Mouse (Mus musculus) brown adipose tissue, adult 24 weeks (tissue): ENCODE data around the gene Cabp4. TPM values are rescaled to one million over a fixed set of nuclear protein-coding genes. Genes with fewer than 3 reads are reported as not detected.
A peak's percentile ranks its signal among the peaks of the same experiment; 100 is the strongest.
"Not testable (repeated sequence)": the region's sequence is repeated elsewhere in the genome, so short reads cannot be mapped to it uniquely, and the experiment has no call there.

Source experiments
- H3K27ac ChIP-seq: fragments of 200-500 bp; replicated peaks from 2 replicates; pipeline ENCODE4 v1.5.1; 2012; ENCODE audit warnings: low read depth, mild to moderate bottlenecking, low read length
- H3K4me1 ChIP-seq: fragments of 200-500 bp; 2 replicates; pipeline ENCODE4 v1.6.1; 2012; ENCODE audit warnings: low read length, mixed read lengths; ENCODE audit not compliant: control insufficient read depth, insufficient read depth, insufficient read length
- H3K4me3 ChIP-seq: fragments of 200-500 bp; 2 replicates; pipeline ENCODE4 v1.5.1; 2012; ENCODE audit warnings: low read depth, mild to moderate bottlenecking, low read length, moderate library complexity; ENCODE audit not compliant: insufficient read depth
- polyA plus RNA-seq: library from polyadenylated mRNA; stranded (reverse); fragments of >200 nt; gene quantifications from 2 replicates; pipeline ENCODE4 v1.2.4, GENCODE M21; 2012; ENCODE audit not compliant: missing spikeins, insufficient read depth, insufficient read length

The Cabp4 gene
- polyA plus RNA-seq, 1 experiment: not detected

GRCm38 (mm10) chr19:4145936-4146335, 2.1 kb upstream of the Cabp4 start:
- Histone ChIP-seq H3K27ac (peak overlapping the region; percentile 27; the same call in 1 of the 2 replicates), H3K4me3 (no peak overlapping the region), H3K4me1 (peaks cover 54% of the 10 kb centered on the region)

- Histone ChIP-seq H3K27ac (peak overlapping the region; percentile 69), H3K4me1 (peaks cover 51% of the 10 kb centered on the region), H3K4me3 (no peak overlapping the region)
These were observed 991 bp upstream of the Cabp4 start for GRCm38 (mm10) chr19:4144550-4145498.

GRCm38 (mm10) chr19:4142416-4143173, 1.2 kb downstream of the Cabp4 start:
- Histone ChIP-seq H3K4me1 (peaks cover 38% of the 10 kb centered on the region), H3K27ac (no peak overlapping the region), H3K4me3 (no peak overlapping the region)

GRCm38 (mm10) chr19:4140147-4140546, 3.7 kb downstream of the Cabp4 start:
- Histone ChIP-seq H3K27ac (no peak overlapping the region), H3K4me1 (peaks cover 26% of the 10 kb centered on the region), H3K4me3 (no peak overlapping the region)

- H3K27ac ChIP-seq: no peak within 1 kb of the TSS
- H3K4me3 ChIP-seq: no peak within 1 kb of the TSS
- peaks cover 25% of the 10 kb centered on the region for H3K4me1 ChIP-seq
These were observed 4.4 kb downstream of the Cabp4 start, which contains the start of gene Gpr152 for GRCm38 (mm10) chr19:4139446-4139845. Gpr152 (plus strand) TSS chr19:4139787.

- Histone ChIP-seq H3K4me1 (peaks cover 14% of the 10 kb centered on the region), H3K4me3 (no peak overlapping the region), H3K27ac (no peak overlapping the region)
These were observed 5.9 kb downstream of the Cabp4 start for GRCm38 (mm10) chr19:4137913-4138312.

- no peak overlapping the region for H3K4me3 ChIP-seq
- H3K27ac ChIP-seq: no peak overlapping the region
- H3K4me1 ChIP-seq: peaks cover 7% of the 10 kb centered on the region
These were observed 7.4 kb downstream of the Cabp4 start for GRCm38 (mm10) chr19:4136463-4136862.

GRCm38 (mm10) chr19:4135963-4136345, 7.9 kb downstream of the Cabp4 start:
- H3K27ac ChIP-seq, H3K4me1 ChIP-seq, H3K4me3 ChIP-seq: not testable (repeated sequence)

- not testable (repeated sequence) for H3K4me3 ChIP-seq, H3K4me1 ChIP-seq
- peak overlapping the region; percentile 76 for H3K27ac ChIP-seq
These were observed 8.4 kb downstream of the Cabp4 start for GRCm38 (mm10) chr19:4135229-4135962.

- peaks cover 7% of the 10 kb centered on the region for H3K4me1 ChIP-seq
- H3K27ac ChIP-seq: no peak overlapping the region
- H3K4me3 ChIP-seq: no peak overlapping the region
These were observed 9.5 kb downstream of the Cabp4 start for GRCm38 (mm10) chr19:4134354-4134753.

GRCm38 (mm10) chr19:4131768-4132167, 12.1 kb downstream of the Cabp4 start:
- Histone ChIP-seq H3K27ac (no peak overlapping the region), H3K4me1 (peaks cover 15% of the 10 kb centered on the region), H3K4me3 (no peak overlapping the region)

- Histone ChIP-seq H3K4me1 (peaks cover 15% of the 10 kb centered on the region), H3K27ac (no peak overlapping the region), H3K4me3 (no peak overlapping the region)
These were observed 12.8 kb downstream of the Cabp4 start for GRCm38 (mm10) chr19:4131075-4131474.

- H3K4me3 ChIP-seq: no peak overlapping the region
- no peak overlapping the region for H3K27ac ChIP-seq
- H3K4me1 ChIP-seq: peaks cover 13% of the 10 kb centered on the region
These were observed 13.7 kb downstream of the Cabp4 start for GRCm38 (mm10) chr19:4130106-4130505.

GRCm38 (mm10) chr19:4129462-4129861, 14.4 kb downstream of the Cabp4 start:
- H3K4me1 ChIP-seq: peaks cover 8% of the 10 kb centered on the region
- H3K4me3 ChIP-seq: no peak overlapping the region
- no peak overlapping the region for H3K27ac ChIP-seq
